Mouse (Mus musculus) cortical plate, adult 2 months (tissue): ENCODE data around the gene Fsip1. TPM values are rescaled to one million over a fixed set of nuclear protein-coding genes. Genes with fewer than 3 reads are reported as not detected.

Experiments
- H3K27ac ChIP-seq: fragments of 200-500 bp; 2 replicates; pipeline ENCODE4 v1.5.1; 2012; ENCODE audit warnings: low read length, control low read depth, inconsistent platforms; ENCODE audit not compliant: insufficient read depth
- H3K4me1 ChIP-seq: fragments of 200-500 bp; 2 replicates; pipeline ENCODE4 v1.6.1; 2011; ENCODE audit warnings: low read length; ENCODE audit not compliant: control insufficient read depth, insufficient read depth
- H3K4me3 ChIP-seq: fragments of 200-500 bp; 2 replicates; pipeline ENCODE4 v1.5.1; 2011; ENCODE audit warnings: mild to moderate bottlenecking, low read length, control low read depth; ENCODE audit not compliant: insufficient read depth
- CTCF ChIP-seq: fragments of 200-500 bp; IDR thresholded peaks from 2 replicates; pipeline ENCODE4 v1.5.1; 2011; ENCODE audit warnings: mild to moderate bottlenecking, control low read depth, low read length; ENCODE audit not compliant: insufficient read depth; ENCODE audit errors: extremely low read depth
- POLR2A ChIP-seq: fragments of 200-500 bp; IDR thresholded peaks from 2 replicates; pipeline ENCODE4 v1.6.1; 2011; ENCODE audit warnings: mild to moderate bottlenecking, low read length, control low read depth; ENCODE audit not compliant: insufficient read depth; ENCODE audit errors: extremely low read depth
- polyA plus RNA-seq: library from polyadenylated mRNA; depleted of rRNA; stranded (reverse); fragments of >200 nt; gene quantifications from 2 replicates; pipeline ENCODE4 v1.2.3, GENCODE M21; 2012

Gene Fsip1
- polyA plus RNA-seq, 1 experiment, result 0.65 TPM

GRCm38 (mm10) chr2:118128313-118128712, 128.5 kb downstream of the Fsip1 start:
- no peak overlapping the region for H3K27ac ChIP-seq
- no peaks in the 10 kb centered on the region for H3K4me1 ChIP-seq
- TF ChIP-seq CTCF, result no peak
- no peak for TF ChIP-seq POLR2A
- no peak overlapping the region for H3K4me3 ChIP-seq

GRCm38 (mm10) chr2:118127516-118128288, 129.1 kb downstream of the Fsip1 start:
- H3K27ac ChIP-seq, result no peak overlapping the region
- no peak overlapping the region for H3K4me3 ChIP-seq
- no peak for TF ChIP-seq CTCF
- TF ChIP-seq POLR2A, result no peak
- H3K4me1 ChIP-seq, result no peaks in the 10 kb centered on the region

GRCm38 (mm10) chr2:118125943-118126470, 130.8 kb downstream of the Fsip1 start:
- TF ChIP-seq CTCF (no peak), POLR2A (no peak)
- Histone ChIP-seq H3K27ac (no peak overlapping the region), H3K4me3 (no peak overlapping the region), H3K4me1 (no peaks in the 10 kb centered on the region)

GRCm38 (mm10) chr2:118125211-118125939, 131.4 kb downstream of the Fsip1 start:
- Histone ChIP-seq H3K4me3 (no peak overlapping the region), H3K4me1 (no peaks in the 10 kb centered on the region), H3K27ac (no peak overlapping the region)
- TF ChIP-seq POLR2A (no peak), CTCF (no peak)

- TF ChIP-seq CTCF (no peak), POLR2A (no peak)
- H3K4me1 ChIP-seq, result no peaks in the 10 kb centered on the region
- H3K27ac ChIP-seq, result no peak overlapping the region
- H3K4me3 ChIP-seq, result no peak overlapping the region
Observed at GRCm38 (mm10) chr2:118124437-118124836, 132.3 kb downstream of the Fsip1 start.

GRCm38 (mm10) chr2:118123743-118124142, 133.0 kb downstream of the Fsip1 start:
- Histone ChIP-seq H3K4me3 (no peak overlapping the region), H3K27ac (no peak overlapping the region), H3K4me1 (no peaks in the 10 kb centered on the region)
- TF ChIP-seq POLR2A, result no peak
- TF ChIP-seq CTCF, result no peak

GRCm38 (mm10) chr2:118122291-118122690, 134.5 kb downstream of the Fsip1 start:
- Histone ChIP-seq H3K27ac (no peak overlapping the region), H3K4me1 (no peaks in the 10 kb centered on the region), H3K4me3 (no peak overlapping the region)
- no peak for TF ChIP-seq CTCF
- TF ChIP-seq POLR2A, result no peak

- no peak overlapping the region for H3K4me3 ChIP-seq
- H3K27ac ChIP-seq, result no peak overlapping the region
- no peak for TF ChIP-seq CTCF
- TF ChIP-seq POLR2A, result no peak
Observed at GRCm38 (mm10) chr2:118120751-118121150, 136.0 kb downstream of the Fsip1 start.

GRCm38 (mm10) chr2:118120095-118120494, 136.7 kb downstream of the Fsip1 start:
- H3K4me3 ChIP-seq, result no peak overlapping the region
- no peak for TF ChIP-seq POLR2A
- TF ChIP-seq CTCF, result no peak
- no peaks in the 10 kb centered on the region for H3K4me1 ChIP-seq
- H3K27ac ChIP-seq, result no peak overlapping the region

More at GRCm38 (mm10) chr2:118120751-118121150, 136.0 kb downstream of the Fsip1 start:
- H3K4me1 ChIP-seq, result no peaks in the 10 kb centered on the region
